Mouse (Mus musculus) heart, postnatal 0 days (tissue): ENCODE measurements at regions not wholly inside any gene's neighbourhood (a gene's known extent, or its start where the extent isn't known, plus 50 kb on each side); places are given as distances from the start of the nearest gene placed in this dataset.

Experiments
- CTCF ChIP-seq: IDR thresholded peaks from 2 replicates; pipeline ENCODE4 v1.5.1; 2016; ENCODE audit warnings: antibody characterized with exemption, control low read depth, low read depth
- EP300 ChIP-seq: IDR thresholded peaks from 2 replicates; pipeline ENCODE4 v1.6.1; 2016; ENCODE audit warnings: antibody characterized with exemption, low read depth

DNA sequence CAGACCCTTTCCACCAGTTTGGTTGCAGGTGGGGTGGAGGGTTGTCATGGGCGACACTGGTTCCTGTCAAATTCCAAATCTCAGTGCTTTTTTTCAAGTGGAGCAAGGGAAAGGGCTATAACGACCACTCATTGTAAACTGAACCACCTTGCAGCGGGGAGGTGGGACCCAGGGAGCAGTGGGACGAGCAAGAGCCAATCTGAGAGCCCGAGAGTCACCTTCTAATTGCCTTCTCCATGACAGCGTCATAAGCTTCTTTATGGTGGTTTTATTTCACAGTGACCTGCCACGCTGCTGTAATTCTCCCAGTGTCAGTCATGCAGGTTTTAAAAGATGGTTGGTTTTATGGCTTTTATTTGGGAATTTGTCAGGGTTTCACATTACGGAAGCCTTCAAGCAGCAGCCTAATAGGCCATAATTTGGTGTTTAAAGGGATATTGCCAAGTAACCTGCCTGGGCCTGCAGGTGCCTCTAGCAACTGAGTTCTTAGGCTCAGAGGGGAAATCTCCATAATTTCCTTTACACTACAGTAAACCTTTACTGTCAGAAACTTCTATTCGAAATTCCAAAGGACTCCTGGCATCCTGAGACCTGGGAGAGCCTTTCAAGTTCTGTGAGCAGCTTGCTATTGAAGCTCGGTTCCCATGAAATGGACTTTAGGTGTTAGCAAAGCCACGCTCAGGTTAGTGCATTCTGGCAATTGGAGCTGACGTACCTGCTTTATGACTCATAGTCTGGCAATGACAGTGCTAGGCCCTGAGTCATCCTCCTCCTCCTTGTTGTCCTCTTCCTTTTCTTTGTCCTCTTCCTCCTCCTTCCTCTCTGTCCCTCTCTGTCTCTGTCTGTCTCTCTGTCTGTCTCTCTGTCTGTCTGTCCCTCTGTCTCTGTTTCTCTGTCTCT, 235.6 kb upstream of the Pgrmc2 start:
- TF ChIP-seq CTCF (no peak), EP300 (no peak)
